ENCODE assay signal across 14 mouse cellular contexts in genomic region chr1:115686494-115686893, GRCm38 (mm10). TPM values are rescaled to one million over a fixed set of nuclear protein-coding genes. Genes with fewer than 3 reads are reported as not detected.
DNase-seq lines count a peak whose midpoint lies in the region; ATAC-seq and TF ChIP-seq lines count a peak whose summit lies in the region.
"Had no signal": no experiment of that assay in that cellular context is flagged by ENCODE, and none has a peak within 500 bp of the region (broad histone marks: within the 10 kb centered on the region; RNA-seq: fewer than 3 reads in every experiment).

No protein-coding gene starts in this region.

- no peak overlapping the region for H3K9ac ChIP-seq in intestine, postnatal 0 days (ENCODE audit: low read depth, low read length)
- H3K9ac ChIP-seq in intestine, embryonic 16.5 days (ENCODE audit: low read depth, low read length) = no peak overlapping the region
- no peak overlapping the region for H3K9ac ChIP-seq in midbrain, embryonic 15.5 days
- H3K9ac ChIP-seq: kidney, embryonic 15.5 days; limb, embryonic 13.5 days had no signal

- H3K27ac ChIP-seq in intestine, postnatal 0 days (ENCODE audit: low read depth, low read length) = no peak overlapping the region
- H3K27ac ChIP-seq in intestine, embryonic 16.5 days (ENCODE audit: low read length) = no peak overlapping the region
- H3K27ac ChIP-seq in midbrain, embryonic 15.5 days = no peak overlapping the region
- H3K27ac ChIP-seq: kidney, embryonic 15.5 days; limb, embryonic 13.5 days had no signal

- ATAC-seq in intestine, postnatal 0 days = no peak
- ATAC-seq in intestine, embryonic 16.5 days = no peak
- peak; percentile 65 for ATAC-seq in midbrain, embryonic 15.5 days (replicated peaks)

- H3K4me1 ChIP-seq in intestine, postnatal 0 days (replicated peaks; ENCODE audit: control insufficient read depth, insufficient read depth, low read length) = no peaks in the 10 kb centered on the region
- H3K4me1 ChIP-seq in intestine, embryonic 16.5 days (ENCODE audit: control insufficient read depth, insufficient read depth, low read length) = no peaks in the 10 kb centered on the region
- H3K4me1 ChIP-seq in midbrain, embryonic 15.5 days = no peaks in the 10 kb centered on the region
- H3K4me1 ChIP-seq: kidney, embryonic 15.5 days; limb, embryonic 13.5 days had no signal

- no peak overlapping the region for H3K4me3 ChIP-seq in intestine, postnatal 0 days (ENCODE audit: low read depth, low read length)
- no peak overlapping the region for H3K4me3 ChIP-seq in intestine, embryonic 16.5 days (ENCODE audit: low read length)
- H3K4me3 ChIP-seq in midbrain, embryonic 15.5 days = peak overlapping the region; percentile 52
- H3K4me3 ChIP-seq: kidney, embryonic 15.5 days; limb, embryonic 13.5 days had no signal

- no peaks in the 10 kb centered on the region for H3K36me3 ChIP-seq in intestine, postnatal 0 days (ENCODE audit: control insufficient read depth, insufficient read depth)
- H3K36me3 ChIP-seq in intestine, embryonic 16.5 days (ENCODE audit: control insufficient read depth, insufficient read depth, low read length) = no peaks in the 10 kb centered on the region
- no peaks in the 10 kb centered on the region for H3K36me3 ChIP-seq in midbrain, embryonic 15.5 days (replicated peaks)
- H3K36me3 ChIP-seq: kidney, embryonic 15.5 days; limb, embryonic 13.5 days had no signal

- WGBS in intestine, postnatal 0 days = 20% methylated on average over 2 of the region's 2 CpGs
- 33% methylated on average over 2 of the region's 2 CpGs for WGBS in intestine, embryonic 16.5 days
- WGBS in midbrain, embryonic 15.5 days = 19% methylated on average over 2 of the region's 2 CpGs

- no peaks in the 10 kb centered on the region for H3K27me3 ChIP-seq in intestine, postnatal 0 days (replicated peaks; ENCODE audit: control insufficient read depth, insufficient read depth, low read length)
- H3K27me3 ChIP-seq in intestine, embryonic 16.5 days (replicated peaks; ENCODE audit: control insufficient read depth, insufficient read depth, low read length) = no peaks in the 10 kb centered on the region
- no peaks in the 10 kb centered on the region for H3K27me3 ChIP-seq in midbrain, embryonic 15.5 days (replicated peaks)
- H3K27me3 ChIP-seq: kidney, embryonic 15.5 days; limb, embryonic 13.5 days had no signal

- no peak overlapping the region for H3K4me2 ChIP-seq in intestine, postnatal 0 days (replicated peaks; ENCODE audit: low read depth)
- H3K4me2 ChIP-seq in intestine, embryonic 16.5 days (ENCODE audit: low read depth, low read length) = no peak overlapping the region
- peak overlapping the region; percentile 51 for H3K4me2 ChIP-seq in midbrain, embryonic 15.5 days
- H3K4me2 ChIP-seq: kidney, embryonic 15.5 days; limb, embryonic 13.5 days had no signal

- peak; percentile 3 for DNase-seq in cerebellum, adult 9-10 months
- no peak for DNase-seq in cerebellum, postnatal 36 days
- DNase-seq in Muller cell, postnatal 12 days (ENCODE audit: inconsistent ontology term) = peak; percentile 6
- DNase-seq in thymus, postnatal 36 days = no peak
- no peak for DNase-seq in adrenal gland, postnatal 36 days
- DNase-seq: gastrocnemius, postnatal 14 days; heart, postnatal 10 days had no signal

- peak; percentile 33; the same call in 1 of the 2 replicates for TF ChIP-seq CTCF in intestine, postnatal 0 days (IDR thresholded peaks at IDR 0.05; ENCODE audit: low read depth)

- H3K9me3 ChIP-seq in intestine, postnatal 0 days (ENCODE audit: control insufficient read depth) = no peaks in the 10 kb centered on the region
- H3K9me3 ChIP-seq in intestine, embryonic 16.5 days (ENCODE audit: control insufficient read depth, low read length) = no peaks in the 10 kb centered on the region
- no peaks in the 10 kb centered on the region for H3K9me3 ChIP-seq in midbrain, embryonic 15.5 days
- H3K9me3 ChIP-seq: kidney, embryonic 15.5 days; limb, embryonic 13.5 days had no signal

RNA-seq across cellular contexts. Expression of gene Cntnap5a, which starts 1.9 kb away (rescaled TPM):
- polyA plus RNA-seq in intestine, postnatal 0 days (2015; fragmentation: Nextera tagmentation; extraction: Ambion mirVana) = 0.07 TPM in 2 replicates
- polyA plus RNA-seq in intestine, embryonic 16.5 days (2015; fragmentation: Nextera tagmentation; extraction: Ambion mirVana) = 0.07 TPM in 2 replicates
- polyA plus RNA-seq in midbrain, embryonic 15.5 days (2015; fragmentation: Nextera tagmentation; extraction: Ambion mirVana) = 2.7 and 2.8 TPM in 2 replicates
- 1 to 10 TPM; 4.0 to 4.9 TPM for total RNA-seq in adrenal gland, postnatal 36 days (2021)
- total RNA-seq: heart, postnatal 10 days; monocyte, adult 5-6 weeks had no signal
- polyA plus RNA-seq: lung, embryonic 16.5 days had no signal

Comparison
In these comparisons a context has a peak if more than half of its experiments do, and no peak if none do; other contexts are left out.
1. DNase-seq: peak in cerebellum, adult 9-10 months (single experiment) and Muller cell, postnatal 12 days (single experiment); none in cerebellum, postnatal 36 days (0 of 2), thymus, postnatal 36 days (0 of 2) and adrenal gland, postnatal 36 days (0 of 2).